Mouse (Mus musculus) thymus, postnatal 14 days (tissue): ENCODE data around the gene Pik3r6.

Experiments used
- DNase-seq: peaks from one replicate; pipeline ENCODE4 v3.0.0; 2021

Pik3r6 gene

GRCm38 (mm10) chr11:68502902-68503629, at the start of gene Pik3r6:
Pik3r6 (plus strand) TSS chr11:68503019.
- no peak for DNase-seq

- no peak for DNase-seq
Observed at GRCm38 (mm10) chr11:68453301-68453700, 49.5 kb upstream of the Pik3r6 start.

GRCm38 (mm10) chr11:68458086-68458485, 44.7 kb upstream of the Pik3r6 start:
- DNase-seq = no peak

GRCm38 (mm10) chr11:68459021-68459420, 43.8 kb upstream of the Pik3r6 start:
- no peak for DNase-seq

- DNase-seq = no peak
Observed at GRCm38 (mm10) chr11:68459486-68459885, 43.3 kb upstream of the Pik3r6 start.

DNA sequence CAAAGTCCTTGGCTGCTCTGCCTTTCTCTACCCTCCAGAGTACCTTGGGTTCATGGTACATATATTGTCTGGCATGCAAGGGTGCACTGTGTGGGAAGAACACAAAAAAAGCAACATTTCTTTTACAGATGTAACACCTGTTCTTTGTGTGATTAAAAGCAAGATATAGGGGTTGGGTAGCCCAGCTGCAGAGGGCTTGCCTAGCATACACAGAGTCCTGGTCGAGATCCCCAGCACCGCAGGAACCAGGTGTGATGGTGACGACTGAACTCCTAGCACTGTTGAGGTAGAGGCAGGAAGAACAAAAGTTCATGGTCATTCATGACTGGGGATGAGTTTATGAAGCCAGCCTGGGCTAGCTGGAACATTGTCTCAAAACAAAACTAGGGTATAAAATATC, 40.1 kb upstream of the Pik3r6 start:
- DNase-seq = peak; percentile 75

DNA sequence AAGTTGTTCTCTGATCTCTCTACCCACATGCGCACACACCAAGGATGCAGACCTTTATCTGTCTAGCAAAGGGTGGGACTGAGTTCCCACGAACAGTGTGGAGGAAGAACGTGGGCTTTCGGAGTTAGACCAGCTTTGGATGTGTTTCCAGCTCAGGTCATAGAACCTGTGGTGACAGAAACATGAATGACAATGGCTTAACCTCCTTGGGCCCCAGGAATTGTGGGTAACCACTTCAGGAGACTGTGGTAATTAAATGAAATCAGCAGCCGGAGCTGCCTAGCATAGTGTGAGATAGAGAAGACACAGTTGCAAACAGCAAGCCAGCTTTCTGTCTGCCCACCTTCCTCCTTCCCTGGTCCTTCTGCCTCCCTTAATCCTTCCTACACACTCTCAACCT, 38.6 kb upstream of the Pik3r6 start:
- peak; percentile 36 for DNase-seq

- DNase-seq = no peak
Observed at GRCm38 (mm10) chr11:68465090-68465489, 37.7 kb upstream of the Pik3r6 start.

GRCm38 (mm10) chr11:68467441-68467840, 35.4 kb upstream of the Pik3r6 start:
- DNase-seq = no peak

DNA sequence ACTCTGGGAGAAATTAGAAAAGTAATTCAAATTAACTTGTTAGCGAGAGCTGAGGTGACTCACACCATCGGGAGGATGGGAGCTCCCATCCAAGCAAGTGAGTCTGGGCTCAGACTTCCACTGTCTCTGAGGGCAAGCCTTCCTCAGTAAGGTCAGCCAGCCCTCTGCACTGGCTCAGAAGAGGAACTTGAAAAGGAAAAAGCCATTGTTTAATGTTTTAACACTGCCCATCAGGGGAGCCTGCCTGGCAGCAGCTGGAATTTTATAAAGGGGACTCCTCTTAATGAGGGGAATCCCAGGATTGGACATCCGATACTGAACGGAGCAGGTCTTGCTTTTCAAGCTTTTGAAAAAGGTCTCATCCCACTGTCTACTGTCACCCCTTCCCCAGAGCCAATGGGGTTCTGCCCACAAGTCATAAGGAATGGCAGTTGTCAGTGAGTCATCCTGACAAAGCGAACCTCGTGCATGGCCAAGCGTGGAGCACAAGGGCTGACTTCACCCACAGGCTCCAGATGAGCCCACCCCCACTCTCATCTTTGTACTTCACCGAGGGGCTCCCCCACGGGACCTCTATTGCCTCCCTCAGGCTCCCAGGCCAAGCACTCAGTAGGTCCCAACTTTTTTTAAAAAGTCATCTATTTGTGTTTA, 34.7 kb upstream of the Pik3r6 start:
- no peak for DNase-seq

- DNase-seq = no peak
Observed at GRCm38 (mm10) chr11:68468886-68469285, 33.9 kb upstream of the Pik3r6 start.

- no peak for DNase-seq
Observed at GRCm38 (mm10) chr11:68472162-68472849, 30.5 kb upstream of the Pik3r6 start.

GRCm38 (mm10) chr11:68474600-68474999, 28.2 kb upstream of the Pik3r6 start:
- no peak for DNase-seq

- no peak for DNase-seq
Observed at GRCm38 (mm10) chr11:68475676-68476075, 27.1 kb upstream of the Pik3r6 start.

- no peak for DNase-seq
Observed at GRCm38 (mm10) chr11:68477661-68478060, 25.2 kb upstream of the Pik3r6 start.

GRCm38 (mm10) chr11:68478574-68478981, 24.2 kb upstream of the Pik3r6 start:
- DNase-seq = no peak

DNA sequence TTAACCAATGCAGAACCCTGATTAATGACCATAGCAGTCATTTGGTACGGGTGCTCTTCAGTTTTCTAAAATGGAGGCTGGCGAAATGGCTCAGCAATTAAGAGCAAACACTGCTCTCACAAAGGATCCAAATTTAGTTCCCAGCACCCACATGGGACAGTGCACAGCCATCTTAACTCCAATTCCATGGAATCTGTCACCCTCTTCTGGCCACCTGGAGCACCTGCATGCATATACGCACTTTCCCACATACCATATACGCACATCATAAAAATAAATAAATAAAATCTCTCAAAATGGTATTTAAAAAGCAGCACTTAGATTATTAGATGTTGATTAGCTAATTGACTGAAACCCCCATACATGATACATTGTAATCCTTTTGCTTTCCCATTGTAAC, 22.2 kb upstream of the Pik3r6 start:
- no peak for DNase-seq

DNA sequence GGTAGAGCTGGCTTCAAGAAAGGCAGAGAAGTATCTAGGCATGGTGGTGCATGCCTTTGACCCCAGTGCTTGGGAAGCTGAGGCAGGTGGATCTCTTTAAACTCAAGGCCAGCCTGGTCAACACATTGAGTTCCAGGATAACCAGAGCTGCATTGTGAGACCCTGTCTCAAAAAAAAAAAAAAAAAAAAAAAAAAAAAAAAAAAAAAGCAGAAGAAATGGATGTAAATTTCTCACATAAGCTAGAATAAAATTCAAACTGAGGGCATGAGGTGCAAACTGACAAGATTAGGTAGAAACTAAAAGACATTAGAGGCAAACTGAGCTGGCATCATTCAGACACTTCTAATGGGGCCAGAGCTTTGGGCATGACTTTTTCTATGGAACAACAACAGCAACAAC, 20.8 kb upstream of the Pik3r6 start:
- DNase-seq = no peak

GRCm38 (mm10) chr11:68483213-68483612, 19.6 kb upstream of the Pik3r6 start:
- no peak for DNase-seq

DNA sequence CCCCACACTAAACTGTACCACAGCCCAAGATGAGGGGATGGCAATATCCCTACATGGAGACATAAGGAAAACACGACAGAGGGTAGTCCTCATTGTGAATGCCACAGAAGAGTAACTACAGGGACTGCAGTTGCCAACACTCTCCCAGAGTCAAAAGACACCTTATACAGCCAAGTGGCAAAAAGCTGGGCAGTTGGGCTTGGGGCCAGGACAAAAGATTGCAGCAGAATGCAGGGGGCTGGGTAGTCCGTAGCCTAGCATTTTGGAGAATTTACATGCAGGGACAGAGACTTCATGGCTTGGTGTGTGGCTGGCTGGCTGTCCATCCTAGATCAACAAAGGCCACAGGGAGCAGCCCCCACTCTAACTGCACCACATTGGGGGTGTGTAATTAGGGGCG, 18.4 kb upstream of the Pik3r6 start:
- DNase-seq = no peak

GRCm38 (mm10) chr11:68485206-68485942, 17.4 kb upstream of the Pik3r6 start:
- DNase-seq = peak; percentile 43

- no peak for DNase-seq
Observed at GRCm38 (mm10) chr11:68486093-68486492, 16.7 kb upstream of the Pik3r6 start.

- DNase-seq = no peak
Observed at GRCm38 (mm10) chr11:68487720-68488119, 15.1 kb upstream of the Pik3r6 start.
